ENCODE assay signal across 31 mouse cellular contexts in genomic region chr15:67924885-67925284, GRCm38 (mm10).
"Had no signal": no experiment of that assay in that cellular context is flagged by ENCODE, and none has a peak within 500 bp of the region (broad histone marks: within the 10 kb centered on the region; RNA-seq: fewer than 3 reads in every experiment).

No protein-coding gene starts in this region.

- H3K4me1 ChIP-seq: limb, embryonic 10.5 days; limb, embryonic 12.5 days; limb, embryonic 13.5 days; limb, embryonic 15.5 days; liver, embryonic 13.5 days; liver, embryonic 15.5 days; lung, embryonic 15.5 days; megakaryocyte, embryonic 14.5 days; midbrain, embryonic 10.5 days; midbrain, embryonic 12.5 days; midbrain, embryonic 13.5 days; midbrain, embryonic 15.5 days; neural tube, embryonic 12.5 days had no signal

- H3K36me3 ChIP-seq: limb, embryonic 10.5 days; limb, embryonic 12.5 days; limb, embryonic 13.5 days; limb, embryonic 15.5 days; liver, embryonic 13.5 days; liver, embryonic 15.5 days; lung, embryonic 15.5 days; midbrain, embryonic 10.5 days; midbrain, embryonic 12.5 days; midbrain, embryonic 13.5 days; midbrain, embryonic 15.5 days; neural tube, embryonic 12.5 days had no signal

- H3K27ac ChIP-seq: left cerebral cortex, adult 2 months; limb, embryonic 10.5 days; limb, embryonic 12.5 days; limb, embryonic 13.5 days; limb, embryonic 15.5 days; liver, embryonic 13.5 days; liver, embryonic 14.5 days; liver, embryonic 15.5 days; lung, embryonic 15.5 days; macrophage; midbrain, embryonic 10.5 days; midbrain, embryonic 12.5 days; midbrain, embryonic 13.5 days; midbrain, embryonic 15.5 days; neural tube, embryonic 12.5 days had no signal

- H3K27me3 ChIP-seq: limb, embryonic 12.5 days; limb, embryonic 13.5 days; limb, embryonic 15.5 days; liver, embryonic 13.5 days; liver, embryonic 15.5 days; lung, embryonic 15.5 days; megakaryocyte, embryonic 14.5 days; midbrain, embryonic 12.5 days; midbrain, embryonic 13.5 days; midbrain, embryonic 15.5 days; neural tube, embryonic 12.5 days had no signal

- ATAC-seq: liver, postnatal 0 days; lung, postnatal 0 days; midbrain, embryonic 13.5 days; midbrain, embryonic 15.5 days; midbrain, embryonic 16.5 days had no signal

- H3K4me2 ChIP-seq: limb, embryonic 12.5 days; limb, embryonic 13.5 days; limb, embryonic 15.5 days; liver, embryonic 11.5 days; liver, embryonic 13.5 days; liver, embryonic 15.5 days; lung, embryonic 14.5 days; lung, embryonic 15.5 days; midbrain, embryonic 11.5 days; midbrain, embryonic 12.5 days; midbrain, embryonic 13.5 days; midbrain, embryonic 15.5 days; neural tube, embryonic 12.5 days had no signal

- H3K9me3 ChIP-seq: limb, embryonic 10.5 days; limb, embryonic 12.5 days; limb, embryonic 13.5 days; limb, embryonic 15.5 days; liver, embryonic 13.5 days; liver, embryonic 15.5 days; lung, embryonic 15.5 days; megakaryocyte, embryonic 14.5 days; midbrain, embryonic 10.5 days; midbrain, embryonic 12.5 days; midbrain, embryonic 13.5 days; midbrain, embryonic 15.5 days; neural tube, embryonic 12.5 days had no signal

- H3K9ac ChIP-seq: limb, embryonic 12.5 days; limb, embryonic 13.5 days; limb, embryonic 15.5 days; liver, embryonic 13.5 days; liver, embryonic 14.5 days; liver, embryonic 15.5 days; liver, postnatal 0 days; lung, embryonic 14.5 days; lung, embryonic 15.5 days; midbrain, embryonic 12.5 days; midbrain, embryonic 13.5 days; midbrain, embryonic 15.5 days; neural tube, embryonic 12.5 days had no signal

- H3K4me3 ChIP-seq: left cerebral cortex, adult 2 months; limb, embryonic 10.5 days; limb, embryonic 12.5 days; limb, embryonic 13.5 days; limb, embryonic 15.5 days; liver, embryonic 13.5 days; liver, embryonic 15.5 days; lung, embryonic 15.5 days; megakaryocyte, embryonic 14.5 days; midbrain, embryonic 10.5 days; midbrain, embryonic 12.5 days; midbrain, embryonic 13.5 days; midbrain, embryonic 15.5 days; myocyte; neural tube, embryonic 12.5 days had no signal

- DNase-seq: liver; liver, embryonic 13.5 days; liver, postnatal 0 days; lung, adult 18-20 months; lung, adult 2 months; lung, embryonic 14.5 days; lung, postnatal 10 days; lung, postnatal 14 days; lung, postnatal 36 days; lung, postnatal 4 days; midbrain, embryonic 14.5 days had no signal
